Mouse (Mus musculus) bone marrow, adult 2 months (tissue): ENCODE measurements around the gene Clba1.

Experiments used
- CTCF ChIP-seq: fragments of 200-500 bp; IDR thresholded peaks from 2 replicates; pipeline ENCODE4 v1.5.1; 2011; ENCODE audit warnings: low read length, control low read depth; ENCODE audit not compliant: control insufficient read depth, insufficient read depth
- POLR2A ChIP-seq: fragments of 200-500 bp; IDR thresholded peaks from 2 replicates; pipeline ENCODE4 v1.6.1; 2011; ENCODE audit warnings: low read depth, mild to moderate bottlenecking, control low read depth, low read length, borderline replicate concordance; ENCODE audit not compliant: control insufficient read depth

DNA sequence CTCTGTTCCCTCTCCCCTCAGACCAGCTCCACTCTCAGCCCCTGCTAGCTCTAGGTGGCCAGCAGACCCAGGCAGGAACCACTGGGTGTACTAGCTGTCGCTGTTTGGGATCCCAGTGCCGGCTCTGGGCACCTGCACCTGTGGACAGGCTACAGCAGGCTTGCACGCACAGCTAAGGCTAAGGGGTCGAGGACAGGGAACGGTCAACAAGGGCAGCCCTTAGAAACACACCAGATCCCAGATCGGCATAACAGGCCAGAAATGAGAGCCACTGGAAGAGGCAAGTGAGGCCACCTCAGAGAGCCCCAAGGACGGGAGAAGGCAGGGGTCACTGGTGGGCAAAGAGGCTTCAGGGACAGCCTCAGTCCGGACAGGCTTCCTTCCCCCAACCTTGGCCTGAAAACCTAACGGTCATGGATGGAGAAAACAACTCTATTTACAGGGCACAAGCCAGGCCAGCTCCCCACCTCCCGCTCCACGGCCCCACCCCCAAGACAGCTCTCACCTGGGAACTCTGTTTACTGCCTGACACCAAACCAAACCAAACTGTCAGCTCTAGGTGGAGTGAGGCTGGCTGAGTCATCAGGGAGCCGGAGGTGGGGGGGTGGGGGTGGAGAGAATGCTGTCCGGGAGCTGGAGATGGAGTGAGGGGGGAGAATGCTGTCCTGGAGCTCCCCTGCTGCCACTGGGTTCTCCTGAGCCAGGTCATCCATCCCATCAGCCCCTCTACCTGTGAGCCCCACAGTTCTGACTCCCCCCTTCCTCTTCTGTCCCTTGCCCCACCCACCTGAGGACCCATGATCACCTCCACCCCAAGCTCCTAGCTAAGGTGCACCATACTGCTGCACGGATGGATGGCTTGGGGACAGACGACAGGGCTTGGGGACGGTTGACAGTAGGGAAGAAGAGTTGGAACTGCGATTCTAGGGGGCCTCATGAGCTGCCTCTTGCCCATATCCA, 11.9 kb upstream of the Clba1 start:
- TF ChIP-seq POLR2A (no peak), CTCF (no peak)
